Mouse (Mus musculus): Measurements from ENCODE around the gene Lonp1.

GRCm38 (mm10) chr17:56592553-56592952 is 34.1 kb downstream of the Lonp1 start:
- TF ChIP-seq CTCF (IDR thresholded peaks at IDR 0.05; ENCODE audit: control insufficient read depth, insufficient read depth, insufficient read length) (no peak), USF1 (IDR thresholded peaks at IDR 0.05; ENCODE audit: low read depth) (no peak), MYOG (IDR thresholded peaks at IDR 0.05; ENCODE audit: control insufficient read depth, extremely low read depth, insufficient read length) (no peak)
